Mouse (Mus musculus) urinary bladder, postnatal 36 days (tissue): ENCODE data around the gene Insrr.
"Not testable (repeated sequence)": the region's sequence is repeated elsewhere in the genome, so short reads cannot be mapped to it uniquely, and the experiment has no call there.

ENCODE experiments used
- DNase-seq, 2 experiments: peaks; one replicate each; pipeline ENCODE4 v3.0.0; 2022; ENCODE audit warnings: low spot score in 2 of 2, mixed read lengths in 1 of 2

Gene Insrr

GRCm38 (mm10) chr3:87832109-87832859 is 35.5 kb downstream of the Insrr start:
- no peak for DNase-seq

- no peak for DNase-seq
These were observed 36.7 kb downstream of the Insrr start for GRCm38 (mm10) chr3:87833482-87833881.

- peak; percentile 64 to 67 for DNase-seq
These were observed 41.9 kb downstream of the Insrr start for GRCm38 (mm10) chr3:87838622-87839021.

- no peak for DNase-seq
These were observed 44.1 kb downstream of the Insrr start for GRCm38 (mm10) chr3:87840858-87841257.

- no peak for DNase-seq
These were observed 48.2 kb downstream of the Insrr start for GRCm38 (mm10) chr3:87844981-87845380.

GRCm38 (mm10) chr3:87846186-87846585 is 49.4 kb downstream of the Insrr start:
- DNase-seq, result no peak

- no peak for DNase-seq
These were observed 49.9 kb downstream of the Insrr start, which contains the start of gene Sh2d2a for GRCm38 (mm10) chr3:87846650-87847110. TSS of gene Sh2d2a (plus strand) at chr3:87846755.

GRCm38 (mm10) chr3:87847680-87848079 is 50.9 kb downstream of the Insrr start:
- no peak for DNase-seq

- no peak for DNase-seq
These were observed 52.4 kb downstream of the Insrr start for GRCm38 (mm10) chr3:87849117-87849516.

- DNase-seq, result peak in 1 of 2 experiments; percentile 31
These were observed 58.2 kb downstream of the Insrr start for GRCm38 (mm10) chr3:87854795-87855568.

GRCm38 (mm10) chr3:87855936-87856335 is 59.2 kb downstream of the Insrr start:
- DNase-seq, result no peak

- no peak for DNase-seq
These were observed 60.9 kb downstream of the Insrr start for GRCm38 (mm10) chr3:87857666-87858065.

GRCm38 (mm10) chr3:87859813-87860212 is 63.1 kb downstream of the Insrr start:
- peak; percentile 42 to 54 for DNase-seq

- DNase-seq, result not testable (repeated sequence)
These were observed 67.4 kb downstream of the Insrr start for GRCm38 (mm10) chr3:87864111-87864510.
